Mouse (Mus musculus): ENCODE data around the gene Olfr120.
"Not testable (repeated sequence)": the region's sequence is repeated elsewhere in the genome, so short reads cannot be mapped to it uniquely, and the experiment has no call there.

Olfr120 gene

DNA sequence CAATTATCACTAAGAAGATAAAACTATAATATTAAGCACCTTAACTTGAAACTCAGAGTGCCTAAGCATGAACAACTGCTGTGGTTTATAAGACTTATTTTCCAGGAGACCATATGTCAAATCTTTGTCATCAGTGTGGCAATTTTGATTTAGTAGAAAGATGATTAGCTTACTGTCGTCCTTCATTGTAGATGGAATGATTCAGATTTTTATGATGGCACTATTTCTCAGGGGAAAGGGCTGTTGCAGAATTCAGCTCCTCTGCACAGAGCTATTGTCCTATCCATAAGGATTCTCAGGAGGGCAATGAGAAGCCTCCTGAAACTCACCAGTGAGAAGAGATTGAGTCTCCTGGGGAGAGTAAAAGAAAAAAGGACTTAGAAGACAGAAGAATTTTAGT, at the start of gene Olfr120:
TSS of gene Olfr120 (plus strand) at position 301 of the 400 bp plus-strand sequence.
- no peak for DNase-seq

DNA sequence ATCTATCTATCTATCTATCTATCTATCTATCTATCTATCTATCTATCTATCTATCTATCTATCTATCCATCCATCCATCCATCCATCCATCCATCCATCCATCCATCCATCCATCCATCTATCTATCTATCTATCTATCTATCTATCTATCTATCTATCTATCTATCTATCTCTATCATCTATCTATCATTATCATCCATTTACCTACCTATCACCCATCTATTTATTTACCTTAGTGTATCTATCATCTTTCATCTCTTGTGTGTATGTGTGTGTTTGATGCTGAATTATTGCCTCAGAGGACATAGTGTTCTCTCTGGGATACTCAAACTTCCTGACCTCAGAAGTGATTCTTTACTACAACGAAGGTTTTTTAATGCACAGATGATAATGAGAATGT, 25.3 kb upstream of the Olfr120 start, which contains the start of gene Olfr119:
TSS of gene Olfr119 (plus strand) at position 301 of the 400 bp plus-strand sequence.
- not testable (repeated sequence) for DNase-seq

DNA sequence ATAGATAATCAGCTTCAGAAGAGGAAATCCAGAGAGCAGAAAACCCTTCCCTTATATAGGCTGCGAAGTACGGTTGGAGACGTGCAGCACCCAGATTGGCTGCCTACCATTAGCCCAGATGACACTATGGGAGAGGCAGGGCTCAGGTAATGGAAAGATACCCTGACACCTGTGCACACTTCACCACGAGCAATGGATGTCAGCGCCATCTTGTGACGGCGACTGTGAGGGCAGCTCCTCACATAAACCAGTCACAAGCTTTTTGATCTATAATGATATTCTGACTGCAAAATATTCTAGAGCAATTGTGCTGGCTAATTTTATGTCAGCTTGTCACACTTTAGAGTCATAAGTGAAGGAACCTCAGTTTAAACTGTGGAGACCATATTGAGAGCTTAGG, 16.5 kb downstream of the Olfr120 start:
- DNase-seq, result no peak

DNA sequence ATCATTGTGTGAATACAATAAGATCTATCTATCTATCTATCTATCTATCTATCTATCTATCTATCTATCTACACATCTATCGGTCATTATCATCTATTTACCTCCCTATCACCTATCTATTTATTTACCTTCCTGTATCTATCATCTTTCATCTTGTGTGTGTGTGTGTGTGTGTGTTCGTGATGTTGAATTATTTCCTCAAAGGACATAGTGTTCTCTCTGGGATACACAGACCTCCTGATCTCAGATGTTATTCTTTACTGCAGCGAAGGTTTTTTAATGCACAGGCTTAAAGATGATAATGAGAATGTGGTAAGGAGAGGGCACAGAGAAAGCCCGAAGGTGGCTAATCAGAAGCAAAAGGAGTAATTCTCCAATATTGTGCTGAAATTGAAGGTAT, 46.7 kb downstream of the Olfr120 start, which contains the start of gene Olfr122:
TSS of gene Olfr122 (plus strand) at position 301 of the 400 bp plus-strand sequence.
- DNase-seq, result no peak
